Mouse (Mus musculus) kidney, adult 2 months (tissue): ENCODE results near the gene Galnt16. TPM values are rescaled to one million over a fixed set of nuclear protein-coding genes. Genes with fewer than 3 reads are reported as not detected.

Experiments used
- DNase-seq: peaks from one replicate; pipeline ENCODE4 v3.0.0; 2021
- H3K27ac ChIP-seq: fragments of 200-500 bp; 2 replicates; pipeline ENCODE4 v1.5.1; 2012; ENCODE audit warnings: low read depth, low read length, control low read depth, inconsistent platforms; ENCODE audit not compliant: insufficient read depth
- H3K27me3 ChIP-seq: fragments of 200-500 bp; replicated peaks from 2 replicates; pipeline ENCODE4 v1.6.1; 2012; ENCODE audit warnings: mild to moderate bottlenecking, moderate library complexity, low read length, inconsistent platforms; ENCODE audit not compliant: control insufficient read depth, insufficient read depth
- H3K36me3 ChIP-seq: fragments of 200-500 bp; 2 replicates; pipeline ENCODE4 v1.6.1; 2012; ENCODE audit warnings: mild to moderate bottlenecking, moderate library complexity, low read length, inconsistent platforms; ENCODE audit not compliant: control insufficient read depth, insufficient read depth
- H3K4me1 ChIP-seq: fragments of 200-500 bp; 2 replicates; pipeline ENCODE4 v1.6.1; 2011; ENCODE audit warnings: low read length; ENCODE audit not compliant: control insufficient read depth, insufficient read depth
- H3K4me3 ChIP-seq: fragments of 200-500 bp; 2 replicates; pipeline ENCODE4 v1.5.1; 2011; ENCODE audit warnings: mild to moderate bottlenecking, low read depth, low read length, control low read depth; ENCODE audit not compliant: insufficient read depth
- CTCF ChIP-seq: fragments of 200-500 bp; conservative IDR thresholded peaks from 2 replicates; pipeline ENCODE4 v1.5.1; 2011; ENCODE audit warnings: low read depth, mild to moderate bottlenecking, control low read depth, low read length, moderate library complexity, mixed read lengths; ENCODE audit not compliant: insufficient read depth, insufficient read length
- POLR2A ChIP-seq: fragments of 200-500 bp; IDR thresholded peaks from one replicate; pipeline ENCODE4 v1.6.1; 2011; ENCODE audit warnings: low read depth, low read length, control low read depth
- WGBS: fragments of 180-500 bp; shearing (Covaris S2); methylation state at CpG from one replicate; pipeline ENCODE4 v1.1.7; 2018; 5-methylcytosine and 5-hydroxymethylcytosine counted together
- polyA plus RNA-seq: library from polyadenylated mRNA; depleted of rRNA; stranded (reverse); fragments of >200 nt; gene quantifications from 2 replicates; pipeline ENCODE4 v1.2.3, GENCODE M21; 2012

The Galnt16 gene
- polyA plus RNA-seq, 1 experiment = 0.81 TPM

DNA sequence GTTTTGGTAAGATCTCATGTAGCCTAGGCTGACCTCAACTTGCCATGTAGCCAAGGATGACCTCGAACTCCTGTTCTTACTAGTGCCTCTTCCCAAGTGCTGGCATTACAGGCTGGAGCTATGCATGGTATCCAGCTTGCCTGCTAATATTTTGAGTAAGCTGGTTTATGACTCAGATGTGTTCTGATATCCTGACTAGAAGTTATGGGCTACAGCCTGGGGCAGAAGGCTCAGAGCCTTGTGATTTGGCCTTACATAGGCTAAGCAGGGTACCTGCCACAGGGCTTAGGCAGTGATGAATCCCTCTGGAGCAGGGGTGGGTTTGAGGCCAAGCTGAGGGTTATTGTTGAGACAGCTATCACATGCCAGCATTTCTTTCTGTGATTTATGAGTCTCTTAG, 90.5 kb downstream of the Galnt16 start:
- Histone ChIP-seq H3K36me3 (no peaks in the 10 kb centered on the region), H3K27ac (no peak overlapping the region), H3K27me3 (no peaks in the 10 kb centered on the region), H3K4me3 (no peak overlapping the region), H3K4me1 (no peaks in the 10 kb centered on the region)
- 83% methylated on average over 1 of the region's 1 CpGs for WGBS
- DNase-seq = no peak
- TF ChIP-seq POLR2A (no peak), CTCF (no peak)

DNA sequence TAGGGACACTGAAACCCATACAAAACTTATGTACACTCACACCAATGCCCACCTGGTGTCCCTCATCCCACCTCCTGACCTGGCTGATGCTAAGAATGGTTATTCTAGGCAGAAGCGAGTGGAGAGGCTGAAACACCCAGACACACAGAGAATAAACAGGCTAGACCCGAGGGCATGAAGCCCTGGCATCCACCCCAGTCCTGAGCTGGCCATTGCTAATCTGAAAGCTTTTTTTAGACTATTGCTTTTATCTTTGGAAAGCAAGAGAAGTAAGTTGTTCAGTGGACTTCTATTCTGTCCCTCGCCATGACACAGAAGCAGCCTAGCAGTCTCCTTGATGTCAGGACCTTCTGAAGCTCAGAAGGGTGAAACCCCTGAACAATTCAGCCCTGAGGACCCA, 91.9 kb downstream of the Galnt16 start:
- H3K27ac ChIP-seq = no peak overlapping the region
- TF ChIP-seq POLR2A (no peak), CTCF (no peak)
- no peak for DNase-seq
- H3K27me3 ChIP-seq = no peaks in the 10 kb centered on the region
- H3K4me3 ChIP-seq = no peak overlapping the region
- H3K36me3 ChIP-seq = no peaks in the 10 kb centered on the region
- WGBS = 71% methylated on average over 3 of the region's 3 CpGs
- H3K4me1 ChIP-seq = no peaks in the 10 kb centered on the region

DNA sequence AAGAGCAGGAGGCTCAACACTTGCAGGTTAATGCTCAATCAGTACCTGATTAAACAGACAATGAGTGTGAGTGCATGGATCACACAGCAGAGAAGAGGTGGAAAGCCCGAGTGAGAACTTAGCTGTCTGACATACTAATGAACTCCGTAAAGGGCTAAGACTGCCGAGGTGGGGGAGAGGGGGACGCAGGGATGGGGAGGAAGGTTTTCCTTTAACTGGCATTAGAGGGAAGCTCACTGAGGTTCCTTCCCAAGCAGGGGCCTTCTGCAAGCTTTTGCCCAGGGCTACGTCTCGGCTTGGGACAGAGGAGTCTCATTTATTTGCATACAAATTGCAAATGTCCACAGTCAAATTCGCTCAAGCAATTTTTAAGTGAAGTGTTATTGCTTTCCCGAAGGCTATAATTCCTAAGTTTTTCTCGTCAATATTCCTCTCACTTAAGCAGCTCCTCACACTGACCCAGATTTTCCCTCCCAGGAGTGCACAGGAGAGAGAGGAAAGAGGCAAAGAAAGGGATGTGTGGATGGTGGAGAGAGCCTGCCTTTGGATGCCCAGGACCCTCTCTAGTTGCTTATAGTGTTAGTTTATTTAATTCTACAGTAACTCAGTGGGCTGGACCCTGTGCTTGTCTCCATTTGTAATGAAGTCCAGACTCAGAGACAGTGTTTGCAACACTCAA, 94.2 kb downstream of the Galnt16 start:
- no peak for TF ChIP-seq CTCF
- no peak for TF ChIP-seq POLR2A
- no peaks in the 10 kb centered on the region for H3K27me3 ChIP-seq
- H3K4me1 ChIP-seq = no peaks in the 10 kb centered on the region
- no peak for DNase-seq
- 46% methylated on average over 9 of the region's 9 CpGs for WGBS
- no peak overlapping the region for H3K4me3 ChIP-seq
- H3K36me3 ChIP-seq = no peaks in the 10 kb centered on the region
- no peak overlapping the region for H3K27ac ChIP-seq

DNA sequence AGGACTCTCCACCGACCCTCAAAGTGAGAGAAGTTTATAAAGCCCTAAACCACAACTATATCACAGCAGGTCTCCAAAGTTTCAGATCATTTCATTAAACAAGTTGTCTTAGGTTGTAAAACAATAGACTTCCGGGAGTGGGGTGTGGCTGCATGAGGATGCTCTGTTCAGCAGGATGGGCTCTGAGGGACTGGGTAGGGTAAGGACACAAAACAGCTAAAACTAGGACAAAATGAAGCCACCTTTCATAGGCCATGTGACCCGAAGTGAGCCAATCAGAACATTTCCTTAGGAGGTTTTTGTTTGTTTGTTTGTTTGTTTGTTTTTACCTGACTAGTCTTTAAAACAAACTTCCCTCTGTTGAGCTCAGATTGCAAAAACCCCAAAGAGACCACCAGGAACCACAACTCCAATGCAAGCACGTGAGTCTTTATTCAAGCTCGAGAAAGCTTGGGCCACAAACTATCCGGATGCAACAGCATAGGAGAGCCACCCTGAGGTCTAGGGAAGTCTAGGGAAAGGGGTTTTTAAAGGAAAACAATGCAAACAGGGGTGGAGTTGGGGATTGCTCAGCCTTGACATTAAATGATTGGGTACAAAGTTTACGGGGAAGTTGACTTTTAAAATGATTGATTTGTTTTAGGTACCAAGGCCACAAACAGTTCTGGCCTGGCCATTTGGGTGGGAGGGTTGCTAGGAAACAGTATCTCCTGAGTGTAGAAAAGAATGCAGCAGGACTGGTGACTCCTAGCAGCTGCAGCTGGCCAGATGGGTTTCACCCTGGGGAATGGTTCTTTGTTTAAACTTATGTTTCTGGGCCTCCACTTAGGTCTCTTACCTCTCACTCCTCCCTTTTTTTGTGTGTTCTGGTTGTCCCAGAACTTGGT, 97.5 kb downstream of the Galnt16 start:
- no peak for DNase-seq
- H3K27me3 ChIP-seq = no peaks in the 10 kb centered on the region
- 47% methylated on average over 7 of the region's 7 CpGs for WGBS
- TF ChIP-seq POLR2A = no peak
- TF ChIP-seq CTCF = no peak
- no peak overlapping the region for H3K4me3 ChIP-seq
- H3K27ac ChIP-seq = no peak overlapping the region
- no peaks in the 10 kb centered on the region for H3K4me1 ChIP-seq
- H3K36me3 ChIP-seq = no peaks in the 10 kb centered on the region

DNA sequence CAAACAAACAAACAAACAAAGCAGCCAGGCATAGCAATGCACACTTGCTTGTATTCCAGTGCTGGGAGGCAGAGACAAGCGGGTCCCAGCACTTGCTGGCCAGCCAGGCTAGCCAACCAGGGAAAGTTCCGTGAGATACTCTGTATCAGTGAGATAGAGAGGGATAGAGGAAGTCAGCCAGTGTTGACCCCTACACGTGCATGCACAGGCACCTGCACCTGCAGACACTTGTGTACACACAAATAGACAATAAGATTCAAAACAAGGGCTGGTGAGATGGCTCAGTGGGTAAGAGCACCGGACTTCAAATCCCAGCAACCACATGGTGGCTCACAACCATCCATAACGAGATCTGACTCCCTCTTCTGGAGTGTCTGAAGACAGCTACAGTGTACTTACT, 102.4 kb downstream of the Galnt16 start:
- Histone ChIP-seq H3K4me1 (no peaks in the 10 kb centered on the region), H3K27me3 (no peaks in the 10 kb centered on the region), H3K4me3 (no peak overlapping the region), H3K27ac (no peak overlapping the region), H3K36me3 (no peaks in the 10 kb centered on the region)
- 78% methylated on average over 5 of the region's 5 CpGs for WGBS
- no peak for DNase-seq
- TF ChIP-seq POLR2A (no peak), CTCF (no peak)

DNA sequence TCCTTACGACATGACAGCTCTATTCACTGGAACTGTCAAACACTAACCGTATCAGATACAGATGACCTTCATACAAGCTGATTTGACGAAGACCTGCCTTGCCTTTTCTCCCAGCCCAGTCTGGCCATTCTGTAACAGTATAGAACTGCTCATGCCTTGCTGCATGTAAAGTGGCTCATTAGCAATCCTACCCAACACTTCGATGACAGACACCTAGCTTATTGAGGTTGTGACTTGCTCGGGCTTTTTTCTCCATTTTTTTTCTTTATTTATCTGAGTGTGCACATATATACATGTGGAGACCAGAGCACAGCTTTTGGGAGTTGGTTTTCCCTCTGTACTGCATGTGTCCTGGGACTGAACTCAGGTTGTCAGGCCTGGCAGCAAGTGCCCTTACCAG, 113.7 kb downstream of the Galnt16 start:
- Histone ChIP-seq H3K27me3 (no peaks in the 10 kb centered on the region), H3K36me3 (peaks cover 3% of the 10 kb centered on the region), H3K27ac (no peak overlapping the region), H3K4me3 (no peak overlapping the region), H3K4me1 (no peaks in the 10 kb centered on the region)
- TF ChIP-seq POLR2A (no peak), CTCF (no peak)
- DNase-seq = no peak
- WGBS = 76% methylated on average over 5 of the region's 5 CpGs
